Mouse (Mus musculus): ENCODE measurements at regions not wholly inside any gene's neighbourhood (a gene's known extent, or its start where the extent isn't known, plus 50 kb on each side); places are given as distances from the start of the nearest gene placed in this dataset.
A peak's percentile ranks its signal among the peaks of the same experiment; 100 is the strongest.

- DNase-seq (ENCODE audit: inconsistent ontology term), result no peak
Measured at GRCm38 (mm10) chr6:51701253-51702020, 177.7 kb downstream of the Snx10 start.

- DNase-seq (ENCODE audit: inconsistent ontology term), result peak; percentile 55
Measured at GRCm38 (mm10) chr6:51702456-51703171, 178.9 kb downstream of the Snx10 start.

DNA sequence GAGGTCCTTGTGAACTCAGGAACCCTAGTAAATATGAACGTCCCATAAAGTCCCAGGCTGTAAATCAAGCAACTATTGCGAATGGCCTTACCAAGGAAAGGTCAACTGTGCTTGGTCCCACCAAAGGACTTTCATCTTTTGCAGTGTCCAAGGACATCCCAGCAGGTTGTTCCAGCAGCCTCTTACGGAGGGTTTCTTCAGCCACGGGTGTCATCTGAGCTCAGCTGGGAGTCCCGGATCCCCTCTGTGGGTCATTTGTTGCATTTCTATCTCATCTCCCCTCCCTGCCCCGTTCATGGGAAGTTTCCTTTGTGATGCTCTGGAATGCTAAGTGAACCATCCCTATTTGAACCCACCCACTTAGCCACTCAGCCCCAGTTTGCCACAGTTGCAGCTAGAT, 184.3 kb downstream of the Snx10 start:
- DNase-seq (ENCODE audit: inconsistent ontology term), result no peak

DNA sequence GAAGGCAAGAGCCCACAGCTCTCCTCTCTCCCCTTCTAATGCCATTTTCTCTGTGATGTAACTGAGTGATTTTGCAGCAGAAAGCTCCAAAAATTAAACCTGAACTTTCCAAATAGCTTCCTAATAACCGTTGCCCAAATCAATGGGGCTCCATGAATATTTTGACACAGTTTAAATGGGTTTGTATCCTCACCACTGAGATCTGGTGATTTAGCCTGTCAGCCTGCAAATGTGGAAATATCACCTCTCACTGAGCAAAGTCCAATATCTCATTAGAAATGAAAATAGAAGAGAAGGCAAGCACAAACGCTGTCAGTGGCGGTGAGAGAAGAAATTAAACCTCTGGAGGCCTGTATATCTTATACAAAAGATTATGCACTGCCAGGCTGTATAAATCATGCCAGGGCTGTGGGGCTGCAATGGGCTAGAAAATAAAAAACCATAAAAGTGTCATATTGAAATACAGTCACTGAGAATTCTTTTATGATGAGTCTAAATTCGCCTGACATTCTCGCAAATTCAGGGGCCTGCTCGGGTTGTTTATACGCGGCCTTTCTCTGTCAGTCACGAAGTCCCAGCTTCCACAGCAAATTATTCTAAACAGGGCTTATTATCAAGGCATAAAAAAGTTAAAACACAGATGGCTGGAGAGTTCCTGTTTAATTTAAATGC, 185.1 kb downstream of the Snx10 start:
- no peak for DNase-seq (ENCODE audit: inconsistent ontology term)

DNA sequence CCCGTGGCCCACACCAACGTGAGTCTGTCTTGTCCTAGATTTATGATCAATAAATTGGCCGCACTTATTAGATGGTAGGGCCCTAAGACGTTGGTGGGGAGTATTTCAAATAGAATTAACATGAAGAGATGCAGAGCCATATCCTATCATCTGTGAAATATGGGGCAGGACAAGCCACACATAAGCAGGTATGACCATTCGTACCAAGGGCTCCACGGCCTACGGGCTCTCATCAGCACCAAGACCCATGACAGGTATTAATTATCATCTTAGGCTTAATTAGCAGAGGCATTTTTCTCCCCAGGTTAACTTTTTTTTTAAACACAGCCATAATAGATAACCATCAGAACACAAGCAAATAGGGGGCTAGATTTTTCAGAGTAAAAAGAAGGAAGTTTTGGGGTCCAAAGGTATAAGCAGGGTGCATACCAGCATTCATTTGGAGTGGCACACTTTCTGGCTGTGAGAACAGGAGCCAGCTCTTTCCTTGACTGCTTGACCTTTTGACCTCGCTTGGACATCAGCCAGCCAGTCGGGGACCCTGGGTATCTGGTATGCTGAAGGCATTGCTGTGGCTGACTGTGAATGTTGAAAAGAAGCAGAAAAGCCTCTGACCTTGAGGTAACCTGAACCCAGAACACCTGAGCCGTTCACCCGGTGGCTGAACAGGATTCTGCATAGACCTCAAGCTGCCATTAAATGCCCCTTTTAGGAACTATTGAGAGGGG, 185.8 kb downstream of the Snx10 start:
- no peak for DNase-seq (ENCODE audit: inconsistent ontology term)

- no peak for DNase-seq (ENCODE audit: inconsistent ontology term)
Measured at GRCm38 (mm10) chr6:51710153-51710552, 186.5 kb downstream of the Snx10 start.

DNA sequence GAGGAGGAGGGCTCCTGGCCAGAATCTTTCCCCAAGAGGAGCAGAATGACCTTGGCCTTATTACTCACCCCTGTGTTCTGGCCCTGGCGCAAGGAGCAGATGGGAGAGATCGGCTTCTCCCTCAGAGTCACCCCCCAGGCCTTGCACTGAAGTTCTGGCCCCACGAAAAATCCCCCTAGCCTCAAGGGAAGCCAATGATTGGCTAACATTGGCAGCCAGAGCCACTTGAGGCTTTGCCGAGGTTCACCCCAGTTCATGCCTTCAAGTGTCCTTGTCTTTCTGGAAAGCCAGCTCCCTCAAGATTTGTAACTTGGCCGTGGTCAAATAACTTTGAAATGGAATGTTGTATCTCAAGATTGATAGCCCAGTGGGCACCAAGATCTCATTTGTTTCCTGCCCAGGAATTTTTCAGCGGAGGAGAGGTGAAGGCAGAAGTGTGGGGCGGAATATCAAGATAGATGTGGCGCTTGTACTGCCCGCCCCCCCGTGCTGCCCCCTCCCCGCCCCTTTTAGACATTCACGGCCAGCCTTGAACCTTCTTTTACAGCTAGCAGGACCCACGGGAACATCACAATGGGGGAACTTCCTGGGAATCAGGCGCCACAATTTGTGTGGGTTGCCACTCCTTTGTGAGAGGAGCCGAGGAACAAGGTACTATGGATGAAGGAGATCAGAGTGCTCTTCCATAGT, 187.4 kb downstream of the Snx10 start:
- DNase-seq (ENCODE audit: inconsistent ontology term), result no peak

DNA sequence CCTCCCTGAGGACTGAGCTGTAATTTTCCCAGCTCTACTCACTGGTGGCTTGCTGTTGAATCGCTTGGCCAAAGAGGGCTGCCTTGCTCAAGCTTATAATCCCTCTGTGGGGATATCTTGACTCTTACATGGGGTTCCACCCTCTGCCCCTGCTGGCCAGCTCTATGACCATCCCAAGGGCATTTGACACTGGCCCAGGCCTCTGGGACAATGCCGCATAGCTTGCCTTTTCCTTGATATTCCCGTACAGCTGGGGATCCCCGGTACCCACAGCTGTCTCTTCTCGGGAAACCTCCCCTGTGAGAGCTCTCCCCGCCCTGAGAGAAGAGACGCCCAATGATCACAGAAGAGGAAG, 187.9 kb downstream of the Snx10 start:
- no peak for DNase-seq (ENCODE audit: inconsistent ontology term)

GRCm38 (mm10) chr6:51715158-51715840, 191.6 kb downstream of the Snx10 start:
- DNase-seq (ENCODE audit: inconsistent ontology term), result no peak

DNA sequence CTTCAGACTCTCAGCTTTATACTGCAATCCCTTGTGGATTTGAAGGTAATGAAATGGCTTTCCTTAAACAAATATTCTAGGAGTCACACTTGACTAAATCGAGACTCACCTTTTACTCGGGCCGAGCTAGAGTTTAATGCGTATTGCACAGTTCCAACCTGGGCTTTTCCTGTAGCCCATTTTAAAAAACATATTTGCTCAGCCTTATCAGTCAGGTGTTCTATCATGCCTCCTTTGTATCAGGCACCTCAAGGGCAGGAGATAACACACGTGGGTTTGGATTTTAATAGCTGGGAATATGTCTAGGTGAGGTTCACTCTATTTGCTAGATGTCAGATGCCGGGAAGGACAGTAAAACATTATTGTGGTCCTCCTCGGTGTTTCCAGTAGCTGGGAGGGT, 193.7 kb downstream of the Snx10 start:
- no peak for DNase-seq (ENCODE audit: inconsistent ontology term)

GRCm38 (mm10) chr6:51720705-51721104, 197.0 kb downstream of the Snx10 start:
- DNase-seq (ENCODE audit: inconsistent ontology term), result no peak

DNA sequence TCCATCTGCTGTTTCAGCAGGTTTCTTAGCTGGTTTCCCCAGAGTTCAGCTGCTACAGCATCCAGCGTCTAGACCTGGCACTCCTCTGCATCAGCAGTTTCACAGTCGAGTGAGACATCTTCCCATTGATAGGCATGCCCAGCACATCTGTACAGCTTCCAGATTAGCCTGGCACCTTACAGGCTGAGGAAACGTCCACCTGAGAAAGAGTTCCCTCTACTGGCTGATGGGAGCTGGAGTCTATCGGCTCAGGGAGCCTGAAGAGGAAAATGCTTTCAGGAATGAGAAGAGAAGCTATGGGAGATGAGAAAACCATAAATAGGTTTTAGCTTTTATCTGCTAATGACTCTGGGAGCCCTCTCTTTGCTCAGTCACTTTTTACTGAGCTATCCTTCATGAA, 199.4 kb downstream of the Snx10 start:
- DNase-seq (ENCODE audit: inconsistent ontology term), result no peak

DNA sequence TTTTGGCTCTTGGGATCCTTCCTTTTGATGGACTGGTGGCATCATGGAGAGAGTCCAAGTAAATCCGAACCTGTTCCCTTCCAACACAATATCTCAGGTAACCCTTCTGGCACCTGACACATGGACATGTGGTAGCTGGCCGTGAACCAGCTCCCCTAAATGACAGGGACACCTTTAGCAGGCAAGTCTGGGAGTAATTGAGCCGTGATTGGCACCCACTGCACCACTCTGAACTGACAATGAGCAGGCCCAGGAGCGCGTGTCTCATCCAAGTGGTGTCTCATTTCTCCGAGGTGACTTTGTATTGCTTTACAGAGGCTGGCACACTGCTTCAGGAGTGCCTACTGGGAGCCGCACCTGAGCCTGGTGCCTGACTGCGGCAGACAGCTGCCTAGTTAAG, 203.5 kb downstream of the Snx10 start:
- DNase-seq (ENCODE audit: inconsistent ontology term), result no peak

GRCm38 (mm10) chr6:51728816-51729562, 205.3 kb downstream of the Snx10 start:
- DNase-seq (ENCODE audit: inconsistent ontology term), result no peak

GRCm38 (mm10) chr6:51730564-51731351, 207.1 kb downstream of the Snx10 start:
- no peak for DNase-seq (ENCODE audit: inconsistent ontology term)

GRCm38 (mm10) chr6:51732298-51732895, 208.7 kb downstream of the Snx10 start:
- peak; percentile 12 for DNase-seq (ENCODE audit: inconsistent ontology term)

DNA sequence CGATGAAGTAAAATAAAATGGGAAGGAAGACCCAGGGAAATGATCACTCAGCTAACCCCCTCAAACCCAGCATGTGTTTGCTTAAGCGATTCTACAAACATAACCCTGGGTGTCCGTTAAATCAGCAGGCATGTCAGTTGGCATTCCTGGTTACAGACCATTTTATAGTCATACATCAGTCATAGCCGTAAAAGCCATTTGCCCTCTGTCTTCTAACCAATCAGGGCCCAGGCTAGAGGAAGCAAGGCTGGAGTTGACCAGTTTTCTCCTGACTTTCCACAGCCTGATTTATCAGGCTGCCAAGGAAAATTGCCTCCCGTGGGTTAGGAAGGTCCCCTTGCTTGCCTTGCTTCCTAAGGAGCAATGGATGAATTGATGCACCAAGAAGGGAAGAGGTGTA, 212.3 kb downstream of the Snx10 start:
- DNase-seq (ENCODE audit: inconsistent ontology term), result no peak

- DNase-seq (ENCODE audit: inconsistent ontology term), result no peak
Measured at GRCm38 (mm10) chr6:51743105-51743660, 219.5 kb downstream of the Snx10 start.

DNA sequence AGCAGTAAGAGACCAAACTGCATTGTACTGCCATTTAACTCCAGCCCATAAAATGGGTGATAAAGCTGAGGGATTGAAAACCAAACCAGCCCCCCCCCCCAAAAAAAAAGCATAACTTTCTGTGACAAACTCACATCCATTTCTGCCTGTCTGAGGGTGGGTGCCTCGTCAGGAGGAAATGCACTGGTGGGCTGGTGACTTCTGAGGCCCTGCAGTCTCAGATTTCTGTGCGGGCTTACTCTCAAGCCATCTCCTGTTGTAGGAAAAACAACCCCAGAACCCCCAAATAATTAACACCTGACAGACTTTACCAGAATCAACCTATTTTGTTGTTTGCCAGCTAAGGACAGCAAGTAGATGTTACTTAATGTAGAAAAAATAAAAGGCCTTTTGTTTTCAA, 220.9 kb downstream of the Snx10 start:
- DNase-seq (ENCODE audit: inconsistent ontology term), result no peak
